Mouse (Mus musculus) heart, adult 2 months (tissue): ENCODE data around the gene Gm29427. TPM values are rescaled to one million over a fixed set of nuclear protein-coding genes. Genes with fewer than 3 reads are reported as not detected.
A peak's percentile ranks its signal among the peaks of the same experiment; 100 is the strongest.

ENCODE experiments used
- DNase-seq, 2 experiments: peaks; one replicate each; pipeline ENCODE4 v3.0.0; 2021
- H3K27ac ChIP-seq: fragments of 200-600 bp; 2 replicates; pipeline ENCODE4 v1.8.1; 2022
- H3K27me3 ChIP-seq: fragments of 200-500 bp; 2 replicates; pipeline ENCODE4 v1.6.1; 2012; ENCODE audit warnings: mild to moderate bottlenecking, low read length, inconsistent platforms, mixed read lengths; ENCODE audit not compliant: control insufficient read depth, insufficient read depth
- H3K36me3 ChIP-seq: fragments of 200-500 bp; 2 replicates; pipeline ENCODE4 v1.6.1; 2012; ENCODE audit warnings: low read length, inconsistent platforms; ENCODE audit not compliant: control insufficient read depth, insufficient read depth
- H3K4me1 ChIP-seq: fragments of 200-500 bp; 2 replicates; pipeline ENCODE4 v1.6.1; 2011; ENCODE audit warnings: low read length; ENCODE audit not compliant: control insufficient read depth, insufficient read depth
- H3K4me3 ChIP-seq: fragments of 200-600 bp; 2 replicates; pipeline ENCODE4 v1.8.1; 2022
- H3K79me2 ChIP-seq: fragments of 200-500 bp; replicated peaks from 2 replicates; pipeline ENCODE4 v1.6.1; 2012; ENCODE audit warnings: mild to moderate bottlenecking, inconsistent platforms, low read length, moderate library complexity, mixed read lengths; ENCODE audit not compliant: control insufficient read depth, insufficient read depth
- H3K9ac ChIP-seq: fragments of 200-500 bp; 2 replicates; pipeline ENCODE4 v1.6.1; 2012; ENCODE audit warnings: low read depth, mild to moderate bottlenecking, control low read depth, inconsistent platforms, low read length, mixed read lengths
- CTCF ChIP-seq: fragments of 200-600 bp; IDR thresholded peaks from 2 replicates; pipeline ENCODE4 v1.8.1; 2022; ENCODE audit warnings: antibody characterized with exemption, mild to moderate bottlenecking, moderate library complexity
- EP300 ChIP-seq: fragments of 200-500 bp; IDR thresholded peaks from 2 replicates; pipeline ENCODE4 v1.6.1; 2011; ENCODE audit warnings: low read depth, low read length, control low read depth; ENCODE audit not compliant: insufficient read depth
- POLR2A ChIP-seq: fragments of 200-500 bp; IDR thresholded peaks from 2 replicates; pipeline ENCODE4 v1.6.1; 2011; ENCODE audit warnings: mild to moderate bottlenecking, low read depth, low read length, control low read depth; ENCODE audit not compliant: insufficient read depth
- WGBS: fragments of 180-500 bp; shearing (Covaris S2); methylation state at CpG from one replicate; pipeline ENCODE4 v1.1.7; 2018; 5-methylcytosine and 5-hydroxymethylcytosine counted together
- intact Hi-C: fragments of 180-260 bp; cut with DNase I; formaldehyde crosslinking; loops from one replicate; pipeline ENCODE4 v1.15.1; 2025
- polyA plus RNA-seq: library from polyadenylated mRNA; depleted of rRNA; stranded (reverse); fragments of >200 nt; gene quantifications from 2 replicates; pipeline ENCODE4 v1.2.3, GENCODE M21; 2012; rRNA removed
- total RNA-seq, 2 experiments: library from RNA; stranded (reverse); gene quantifications; 2 replicates each; pipeline ENCODE4 v1.2.3; 2021

Gm29427 gene
- total and polyA plus RNA-seq, 3 experiments = 0.14 to 0.16 (median 0.14) TPM

DNA sequence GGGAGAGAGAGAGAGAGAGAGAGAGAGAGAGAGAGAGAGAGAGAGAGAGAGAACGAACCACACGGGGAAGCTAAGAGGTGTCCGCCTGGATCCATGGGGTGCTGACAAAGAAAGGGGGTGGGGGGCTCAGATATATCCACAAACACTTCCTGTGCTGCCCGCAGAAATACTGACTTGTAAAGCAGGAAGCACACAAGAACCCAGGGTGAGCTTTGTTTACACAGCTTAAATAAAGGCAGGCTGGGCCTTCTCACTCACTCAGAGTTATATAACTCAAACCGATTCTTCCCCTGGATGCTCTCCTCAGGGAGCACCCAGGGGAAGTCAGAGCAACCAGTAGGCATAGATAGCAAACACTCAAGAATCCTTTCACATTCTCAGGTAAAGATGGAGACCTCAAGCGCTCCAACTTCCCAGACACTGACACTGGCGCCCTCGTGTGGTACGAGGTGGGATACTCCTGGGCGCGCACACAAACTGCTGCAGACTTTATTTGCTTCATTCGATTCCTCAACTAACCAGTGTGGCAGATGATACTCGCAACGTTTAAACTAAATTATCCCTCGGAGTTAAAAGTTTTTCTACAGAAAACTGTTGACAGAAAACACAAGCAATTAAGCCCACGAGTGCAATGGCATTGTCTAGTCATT lies 81.7 kb downstream of the Gm29427 start:
- peak; percentile 88 for TF ChIP-seq CTCF
- TF ChIP-seq POLR2A = no peak
- Histone ChIP-seq H3K27me3 (no peaks in the 10 kb centered on the region), H3K36me3 (no peaks in the 10 kb centered on the region), H3K79me2 (no peaks in the 10 kb centered on the region), H3K27ac (no peak overlapping the region), H3K4me3 (no peak overlapping the region), H3K9ac (no peak overlapping the region), H3K4me1 (no peaks in the 10 kb centered on the region)
- DNase-seq = peak; percentile 63 to 78
- WGBS = 20% methylated on average over 16 of the region's 16 CpGs
- intact Hi-C loops = loop anchor here (1.0 to 5.0 kb wide), 2 partner anchors 67 to 86 kb away; no protein-coding TSS in a partner anchor

GRCm38 (mm10) chr1:130633316-130633715 lies 82.3 kb downstream of the Gm29427 start:
- H3K27me3 ChIP-seq = no peaks in the 10 kb centered on the region
- H3K4me1 ChIP-seq = no peaks in the 10 kb centered on the region
- WGBS = 82% methylated on average over 8 of the region's 8 CpGs
- DNase-seq = no peak
- intact Hi-C loops = loop anchor here (5.0 kb wide), 1 partner anchor 66 kb away; no protein-coding TSS in a partner anchor
- no peak overlapping the region for H3K27ac ChIP-seq
- H3K4me3 ChIP-seq = no peak overlapping the region
- no peaks in the 10 kb centered on the region for H3K79me2 ChIP-seq
- no peaks in the 10 kb centered on the region for H3K36me3 ChIP-seq
- TF ChIP-seq EP300 (no peak), POLR2A (no peak), CTCF (no peak)
- H3K9ac ChIP-seq = no peak overlapping the region

DNA sequence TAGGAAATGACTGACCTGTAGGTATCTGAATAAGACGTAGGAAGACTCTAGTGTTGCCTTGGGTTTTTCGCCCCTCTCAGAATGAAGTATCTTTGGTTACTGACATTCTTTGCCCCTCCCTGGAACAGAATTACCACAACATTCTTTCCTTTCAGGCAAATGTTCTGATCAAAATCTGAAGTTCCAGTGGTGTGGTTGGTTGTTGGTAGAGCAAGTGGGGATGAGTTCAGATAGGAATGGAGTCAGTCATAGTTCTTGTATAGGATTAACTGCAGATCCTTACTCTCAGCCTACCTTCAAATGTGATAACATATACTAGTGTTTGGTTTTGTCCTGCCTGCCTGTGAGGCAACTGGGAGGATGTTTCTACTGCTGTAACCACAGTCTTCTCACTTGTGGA lies 86.1 kb downstream of the Gm29427 start, which contains the start of gene Zp3r:
TSS of gene Zp3r (minus strand) at position 101 of the 400 bp plus-strand sequence.
- Histone ChIP-seq H3K9ac (no peak within 1 kb of the TSS), H3K79me2 (no peaks in the 10 kb centered on the region), H3K4me1 (no peaks in the 10 kb centered on the region), H3K27me3 (no peaks in the 10 kb centered on the region), H3K27ac (no peak within 1 kb of the TSS), H3K4me3 (no peak within 1 kb of the TSS), H3K36me3 (no peaks in the 10 kb centered on the region)
- DNase-seq = no peak
- intact Hi-C loops = no loop called here
- WGBS = 90% methylated on average over 2 of the region's 2 CpGs
- TF ChIP-seq CTCF = no peak
- no peak for TF ChIP-seq EP300
- TF ChIP-seq POLR2A = no peak

Other genes with a start within 250 kb of the Gm29427 start
- not detected for gene Zp3r, start 86.2 kb downstream of the Gm29427 start, total RNA-seq
- gene Zp3r, start 86.2 kb downstream of the Gm29427 start, polyA plus RNA-seq = not detected in 2 replicates
- not detected for gene C4bp, start 54.2 kb downstream of the Gm29427 start, total RNA-seq
- gene C4bp, start 54.2 kb downstream of the Gm29427 start, polyA plus RNA-seq = not detected in 2 replicates
- 1 to 10 TPM; 3.7 to 4.9 TPM for gene Yod1, start 1.5 kb upstream of the Gm29427 start, total RNA-seq
- 1.2 and 2.2 TPM in 2 replicates for gene Yod1, start 1.5 kb upstream of the Gm29427 start, polyA plus RNA-seq
- gene Pfkfb2, start 13.5 kb upstream of the Gm29427 start, total RNA-seq = 10 to 100 TPM; 82.5 to 96.6 TPM
- 31.9 and 58.5 TPM in 2 replicates for gene Pfkfb2, start 13.5 kb upstream of the Gm29427 start, polyA plus RNA-seq
- gene AA986860, start 16.2 kb upstream of the Gm29427 start, total RNA-seq = under 1 TPM; 0.43 to 0.47 TPM
- gene AA986860, start 16.2 kb upstream of the Gm29427 start, polyA plus RNA-seq = 0.41 and 0.82 TPM in 2 replicates
- under 1 TPM; 0.39 to 0.41 TPM for gene Fcamr, start 85.1 kb upstream of the Gm29427 start, total RNA-seq
- gene Fcamr, start 85.1 kb upstream of the Gm29427 start, polyA plus RNA-seq = 0.96 and 1.6 TPM in 2 replicates
- not detected for gene Pigr, start 110.9 kb upstream of the Gm29427 start, total RNA-seq
- gene Pigr, start 110.9 kb upstream of the Gm29427 start, polyA plus RNA-seq = 0.32 and 3.1 TPM in 2 replicates
- 1 to 10 TPM; 1.1 to 1.5 TPM for gene Fcmr, start 149.9 kb upstream of the Gm29427 start, total RNA-seq
- 0.91 and 6.5 TPM in 2 replicates for gene Fcmr, start 149.9 kb upstream of the Gm29427 start, polyA plus RNA-seq
- gene Il24, start 171.7 kb upstream of the Gm29427 start, total RNA-seq = not detected
- not detected in 2 replicates for gene Il24, start 171.7 kb upstream of the Gm29427 start, polyA plus RNA-seq
- gene Il20, start 195.7 kb upstream of the Gm29427 start, total RNA-seq = not detected
- not detected in 2 replicates for gene Il20, start 195.7 kb upstream of the Gm29427 start, polyA plus RNA-seq
- not detected for gene Il19, start 224.3 kb upstream of the Gm29427 start, total RNA-seq
- not detected in 2 replicates for gene Il19, start 224.3 kb upstream of the Gm29427 start, polyA plus RNA-seq